In genomic region chr16:84720670-84721069, GRCm38 (mm10) we compare ENCODE assay signal across 22 mouse cellular contexts. TPM values are rescaled to one million over a fixed set of nuclear protein-coding genes. Genes with fewer than 3 reads are reported as not detected.
"Had no signal": no experiment of that assay in that cellular context is flagged by ENCODE, and none has a peak within 500 bp of the region (broad histone marks: within the 10 kb centered on the region; RNA-seq: fewer than 3 reads in every experiment).

No protein-coding gene starts in this region.

- H3K4me3 ChIP-seq: lung, embryonic 15.5 days; midbrain, embryonic 10.5 days; midbrain, embryonic 12.5 days; myocyte; neural tube, embryonic 13.5 days; neural tube, embryonic 15.5 days; stomach, embryonic 15.5 days had no signal

- H3K27me3 ChIP-seq: lung, embryonic 15.5 days; midbrain, embryonic 12.5 days; neural tube, embryonic 13.5 days; neural tube, embryonic 15.5 days; stomach, embryonic 15.5 days had no signal

- ATAC-seq: liver, postnatal 0 days; lung, postnatal 0 days; midbrain, embryonic 16.5 days had no signal

- DNase-seq: liver, postnatal 0 days; lung, adult 2 months; lung, postnatal 14 days; lung, postnatal 36 days; midbrain, embryonic 14.5 days; retina, postnatal 1 day; right cerebral cortex, adult 18-20 months; thymus, adult 2 months; thymus, postnatal 25 days; thymus, postnatal 4 days had no signal

- H3K27ac ChIP-seq: lung, embryonic 15.5 days; macrophage; midbrain, embryonic 10.5 days; midbrain, embryonic 12.5 days; neural tube, embryonic 13.5 days; neural tube, embryonic 15.5 days; stomach, embryonic 15.5 days; stomach, postnatal 0 days had no signal

RNA-seq across cellular contexts. Expression of gene Jam2, which starts 53.3 kb away (rescaled TPM):
- total RNA-seq: megakaryocyte progenitor cell, adult 5-6 weeks had no signal
- polyA plus RNA-seq: macrophage had no signal
